Mouse (Mus musculus) midbrain, embryonic 11.5 days (tissue): Measurements from ENCODE around the gene Slc6a20a. TPM values are rescaled to one million over a fixed set of nuclear protein-coding genes. Genes with fewer than 3 reads are reported as not detected.
"Not testable (repeated sequence)": the region's sequence is repeated elsewhere in the genome, so short reads cannot be mapped to it uniquely, and the experiment has no call there.

ENCODE experiments used
- ATAC-seq: fragments of 200-750 bp; cut with Nextera tagmentation; 2 replicates; pipeline ENCODE4 v1.8.0; 2017; ENCODE audit warnings: moderate TSS enrichment, moderate library complexity; ENCODE audit not compliant: low FRiP score
- DNase-seq: peaks from one replicate; pipeline ENCODE4 v3.0.0; 2015; ENCODE audit warnings: low spot score; ENCODE audit errors: missing footprints
- H3K27ac ChIP-seq: fragments of 300-500 bp; sonication (generic); 2 replicates; pipeline ENCODE4 v1.5.1; 2014; ENCODE audit warnings: low read depth, low read length
- H3K27me3 ChIP-seq: fragments of 300-500 bp; sonication (generic); 2 replicates; pipeline ENCODE4 v1.6.1; 2014; ENCODE audit warnings: mild to moderate bottlenecking, low read length, moderate library complexity, mixed read lengths; ENCODE audit not compliant: control insufficient read depth, insufficient read depth
- H3K36me3 ChIP-seq: fragments of 300-500 bp; sonication (generic); 2 replicates; pipeline ENCODE4 v1.6.1; 2014; ENCODE audit warnings: mild to moderate bottlenecking, low read length, moderate library complexity, mixed read lengths; ENCODE audit not compliant: control insufficient read depth, insufficient read depth
- H3K4me1 ChIP-seq: fragments of 300-500 bp; sonication (generic); 2 replicates; pipeline ENCODE4 v1.6.1; 2014; ENCODE audit warnings: low read length; ENCODE audit not compliant: control insufficient read depth, insufficient read depth
- H3K4me2 ChIP-seq: fragments of 300-500 bp; sonication (generic); 2 replicates; pipeline ENCODE4 v1.6.1; 2014; ENCODE audit warnings: mild to moderate bottlenecking, moderate library complexity
- H3K4me3 ChIP-seq: fragments of 300-500 bp; sonication (generic); 2 replicates; pipeline ENCODE4 v1.5.1; 2014; ENCODE audit warnings: low read depth, low read length
- H3K9ac ChIP-seq: fragments of 300-500 bp; sonication (generic); 2 replicates; pipeline ENCODE4 v1.6.1; 2014; ENCODE audit warnings: low read length
- H3K9me3 ChIP-seq: fragments of 300-500 bp; sonication (generic); 2 replicates; pipeline ENCODE4 v1.6.1; 2016; ENCODE audit warnings: low read length; ENCODE audit not compliant: control insufficient read depth
- WGBS: fragments of 180-500 bp; shearing (Covaris S2); extraction: QIAGEN DNeasy Blood & Tissue Kit; methylation state at CpG from one replicate; pipeline ENCODE4 v1.1.7; 2014; 5-methylcytosine and 5-hydroxymethylcytosine counted together
- polyA plus RNA-seq: library from polyadenylated mRNA; unstranded; fragments of >200 nt; fragmentation: Nextera tagmentation; extraction: Ambion mirVana; gene quantifications from 2 replicates; pipeline ENCODE4 v1.2.1, GENCODE M21; 2014

Slc6a20a gene
- polyA plus RNA-seq, 1 experiment from 2014 or later = 2.6 TPM

DNA sequence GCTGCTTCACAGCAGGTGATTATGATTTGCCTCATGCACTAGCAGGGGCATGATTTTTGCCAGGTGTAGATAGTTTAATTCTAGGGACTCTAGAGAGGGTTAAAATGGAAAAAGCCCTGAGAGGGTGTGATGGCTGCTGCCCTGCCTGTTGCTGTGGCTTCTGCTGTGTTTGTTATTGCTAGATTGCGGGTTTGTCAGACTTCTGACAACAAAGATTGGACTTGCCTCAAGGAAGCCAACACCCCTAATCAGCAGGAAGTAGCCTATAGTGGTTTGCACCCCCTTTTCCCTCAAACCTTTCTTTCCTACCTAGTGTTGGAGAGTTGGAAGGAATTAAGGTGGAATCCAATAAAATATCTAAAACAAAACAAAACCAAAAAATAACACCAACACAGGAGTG, 9.5 kb upstream of the Slc6a20a start:
- no peaks in the 10 kb centered on the region for H3K27me3 ChIP-seq
- WGBS = 79% methylated on average over 1 of the region's 1 CpGs
- no peak overlapping the region for H3K4me2 ChIP-seq

GRCm38 (mm10) chr9:123686206-123686605, 7.5 kb upstream of the Slc6a20a start:
- ATAC-seq (no peak), DNase-seq (no peak)
- H3K4me3 ChIP-seq = no peak overlapping the region
- H3K36me3 ChIP-seq = no peaks in the 10 kb centered on the region
- no peaks in the 10 kb centered on the region for H3K4me1 ChIP-seq
- H3K27me3 ChIP-seq = no peaks in the 10 kb centered on the region
- no peak overlapping the region for H3K27ac ChIP-seq
- H3K9ac ChIP-seq = no peak overlapping the region
- 59% methylated on average over 5 of the region's 5 CpGs for WGBS
- no peak overlapping the region for H3K4me2 ChIP-seq
- H3K9me3 ChIP-seq = no peaks in the 10 kb centered on the region

More for the DNA sequence above, 9.5 kb upstream of the Slc6a20a start:
- Histone ChIP-seq H3K9ac (no peak overlapping the region), H3K27ac (no peak overlapping the region), H3K36me3 (peaks cover 3% of the 10 kb centered on the region; the same call in 1 of the 2 replicates), H3K4me1 (no peaks in the 10 kb centered on the region), H3K9me3 (no peaks in the 10 kb centered on the region), H3K4me3 (no peak overlapping the region)
- no peak for DNase-seq
- ATAC-seq = no peak

- Histone ChIP-seq H3K36me3 (no peaks in the 10 kb centered on the region), H3K27ac (no peak overlapping the region), H3K9me3 (no peaks in the 10 kb centered on the region), H3K9ac (no peak overlapping the region), H3K4me3 (no peak overlapping the region), H3K4me1 (peaks cover 1% of the 10 kb centered on the region), H3K27me3 (peaks cover 13% of the 10 kb centered on the region), H3K4me2 (no peak overlapping the region)
- DNase-seq (no peak), ATAC-seq (no peak)
- 72% methylated on average over 3 of the region's 3 CpGs for WGBS
These were observed 5.0 kb upstream of the Slc6a20a start for GRCm38 (mm10) chr9:123683704-123684103.

GRCm38 (mm10) chr9:123679198-123679597, 513 bp upstream of the Slc6a20a start:
- peaks cover 31% of the 10 kb centered on the region for H3K27me3 ChIP-seq
- H3K4me3 ChIP-seq = no peak overlapping the region
- no peak overlapping the region; the same call in 1 of the 2 replicates for H3K4me2 ChIP-seq
- H3K36me3 ChIP-seq = no peaks in the 10 kb centered on the region
- no peak overlapping the region for H3K9ac ChIP-seq
- WGBS = 31% methylated on average over 2 of the region's 2 CpGs
- no peaks in the 10 kb centered on the region for H3K9me3 ChIP-seq
- H3K4me1 ChIP-seq = peaks cover 8% of the 10 kb centered on the region
- H3K27ac ChIP-seq = no peak overlapping the region
- ATAC-seq (no peak), DNase-seq (peak; percentile 86)

- H3K9me3 ChIP-seq = no peaks in the 10 kb centered on the region
- no peak overlapping the region for H3K4me2 ChIP-seq
- DNase-seq (no peak), ATAC-seq (no peak)
- H3K9ac ChIP-seq = no peak overlapping the region
- H3K4me1 ChIP-seq = no peaks in the 10 kb centered on the region
- H3K27me3 ChIP-seq = no peaks in the 10 kb centered on the region
- 54% methylated on average over 5 of the region's 5 CpGs for WGBS
- H3K36me3 ChIP-seq = no peaks in the 10 kb centered on the region
- H3K27ac ChIP-seq = no peak overlapping the region
- H3K4me3 ChIP-seq = no peak overlapping the region
These were observed 13.0 kb downstream of the Slc6a20a start for GRCm38 (mm10) chr9:123665645-123666044.

DNA sequence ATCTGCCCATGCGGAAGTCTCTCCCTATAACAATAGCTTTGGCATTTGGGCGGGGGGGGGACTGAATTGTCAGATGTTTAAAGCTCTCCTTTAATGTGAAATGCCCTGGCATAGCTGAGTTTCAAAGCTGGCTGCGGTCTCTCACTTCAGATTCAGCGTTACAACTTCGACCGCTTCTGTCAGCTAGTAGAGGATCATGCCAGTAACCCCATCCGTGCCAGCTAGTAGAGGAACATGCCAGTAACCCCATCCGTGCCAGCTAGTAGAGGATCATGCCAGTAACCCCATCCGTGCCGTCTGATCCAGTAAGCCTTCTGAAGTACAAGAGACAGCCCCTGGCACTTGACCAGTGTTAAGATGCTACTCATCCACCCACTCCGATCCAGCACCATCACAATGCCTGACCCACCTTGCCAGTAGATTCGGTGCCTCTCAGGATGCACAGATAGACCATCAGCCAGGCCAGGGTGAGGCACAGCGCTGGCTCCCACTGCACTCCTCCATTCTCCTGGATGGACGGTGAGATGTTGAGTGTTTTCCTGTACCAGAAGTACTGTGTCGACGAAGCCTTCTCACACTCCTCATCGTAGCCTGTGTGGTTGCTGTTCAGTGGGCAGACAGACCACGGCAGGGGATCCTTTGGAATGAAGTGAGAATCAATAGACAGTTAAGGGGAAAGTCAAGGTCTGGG, 18.6 kb downstream of the Slc6a20a start:
- not testable (repeated sequence) for H3K9me3 ChIP-seq, H3K4me2 ChIP-seq, H3K36me3 ChIP-seq, H3K4me3 ChIP-seq, H3K27me3 ChIP-seq, H3K27ac ChIP-seq, H3K9ac ChIP-seq, DNase-seq, H3K4me1 ChIP-seq, ATAC-seq
- 87% methylated on average over 16 of the region's 18 CpGs for WGBS

GRCm38 (mm10) chr9:123658981-123659380, 19.7 kb downstream of the Slc6a20a start:
- ATAC-seq = no peak
- H3K36me3 ChIP-seq = no peaks in the 10 kb centered on the region
- no peaks in the 10 kb centered on the region for H3K4me1 ChIP-seq
- no peaks in the 10 kb centered on the region for H3K9me3 ChIP-seq
- no peak overlapping the region for H3K4me3 ChIP-seq
- H3K4me2 ChIP-seq = no peak overlapping the region
- no peak for DNase-seq
- H3K27me3 ChIP-seq = no peaks in the 10 kb centered on the region
- no peak overlapping the region for H3K9ac ChIP-seq
- no peak overlapping the region for H3K27ac ChIP-seq

GRCm38 (mm10) chr9:123657457-123657856, 21.2 kb downstream of the Slc6a20a start:
- WGBS = 83% methylated on average over 3 of the region's 3 CpGs
- H3K27me3 ChIP-seq = no peaks in the 10 kb centered on the region
- no peak for ATAC-seq
- H3K4me3 ChIP-seq = no peak overlapping the region
- no peaks in the 10 kb centered on the region for H3K36me3 ChIP-seq
- no peak overlapping the region for H3K9ac ChIP-seq
- no peaks in the 10 kb centered on the region for H3K4me1 ChIP-seq
- H3K4me2 ChIP-seq = no peak overlapping the region
- no peak overlapping the region for H3K27ac ChIP-seq
- DNase-seq = no peak
- no peaks in the 10 kb centered on the region for H3K9me3 ChIP-seq

- no peaks in the 10 kb centered on the region for H3K36me3 ChIP-seq
- H3K9ac ChIP-seq = no peak overlapping the region
- H3K27ac ChIP-seq = no peak overlapping the region
- H3K4me3 ChIP-seq = no peak overlapping the region
- 40% methylated on average over 4 of the region's 4 CpGs for WGBS
- H3K9me3 ChIP-seq = no peaks in the 10 kb centered on the region
- H3K4me2 ChIP-seq = no peak overlapping the region
- no peak for DNase-seq
- H3K4me1 ChIP-seq = no peaks in the 10 kb centered on the region
- ATAC-seq = no peak
- H3K27me3 ChIP-seq = no peaks in the 10 kb centered on the region
These were observed 27.3 kb downstream of the Slc6a20a start for GRCm38 (mm10) chr9:123651369-123651768.
